Mouse (Mus musculus) ES-E14 (cell line): Measurements from ENCODE around the gene Bcas2. TPM values are rescaled to one million over a fixed set of nuclear protein-coding genes. Genes with fewer than 3 reads are reported as not detected.
"Not testable (repeated sequence)": the region's sequence is repeated elsewhere in the genome, so short reads cannot be mapped to it uniquely, and the experiment has no call there.

Experiments used
- DNase-seq: peaks from one replicate; pipeline ENCODE4 v3.0.0-alpha.2; 2013; ENCODE audit warnings: low read depth, low spot score
- H3K27ac ChIP-seq: 2 replicates; pipeline ENCODE4 v1.5.1; 2012; ENCODE audit warnings: low read depth, mild to moderate bottlenecking, low read length, moderate library complexity, mixed read lengths; ENCODE audit not compliant: poor library complexity, insufficient read depth, severe bottlenecking
- H3K36me3 ChIP-seq: 2 replicates; pipeline ENCODE4 v1.6.1; 2012; ENCODE audit warnings: mild to moderate bottlenecking, low read length, moderate library complexity, mixed read lengths; ENCODE audit not compliant: control insufficient read depth, poor library complexity, insufficient read depth, severe bottlenecking
- H3K4me1 ChIP-seq, 2 experiments: fragments of 150-350 bp in 1 of 2; sonication (generic) in 1 of 2; 2 replicates each; pipeline ENCODE4 v1.6.1; 2012; ENCODE audit warnings: low read length in 2 of 2, mild to moderate bottlenecking in 1 of 2, mixed read lengths in 1 of 2; ENCODE audit not compliant: control insufficient read depth in 2 of 2, insufficient read depth in 2 of 2, poor library complexity in 1 of 2
- H3K4me3 ChIP-seq, 2 experiments: fragments of 150-350 bp in 1 of 2; sonication (generic) in 1 of 2; 2 replicates each; pipeline ENCODE4 v1.5.1; 2012; ENCODE audit warnings: low read length in 2 of 2, low read depth in 1 of 2, mild to moderate bottlenecking in 1 of 2, mixed read lengths in 1 of 2; ENCODE audit not compliant: insufficient read depth in 1 of 2, poor library complexity in 1 of 2, severe bottlenecking in 1 of 2
- H3K9ac ChIP-seq: 2 replicates; pipeline ENCODE4 v1.6.1; 2012; ENCODE audit warnings: low read depth, mild to moderate bottlenecking, low read length, mixed read lengths; ENCODE audit not compliant: poor library complexity, insufficient read depth, severe bottlenecking
- H3K9me3 ChIP-seq: fragments of 150-350 bp; sonication (generic); 2 replicates; pipeline ENCODE4 v1.6.1; 2012; ENCODE audit warnings: low read depth, mild to moderate bottlenecking, low read length; ENCODE audit not compliant: control insufficient read depth, insufficient read depth
- CHD2 ChIP-seq: IDR thresholded peaks from 2 replicates; pipeline ENCODE4 v1.6.1; 2014; ENCODE audit warnings: mild to moderate bottlenecking, low read depth, low read length, inconsistent platforms
- HCFC1 ChIP-seq: IDR thresholded peaks from 2 replicates; pipeline ENCODE4 v1.6.1; 2012; ENCODE audit warnings: low read length, inconsistent platforms, borderline replicate concordance; ENCODE audit not compliant: insufficient read depth
- MAFK ChIP-seq: IDR thresholded peaks from 2 replicates; pipeline ENCODE4 v1.6.1; 2014; ENCODE audit warnings: mild to moderate bottlenecking, low read depth, low read length, inconsistent platforms; ENCODE audit not compliant: insufficient read depth
- ZC3H11A ChIP-seq: IDR thresholded peaks from 2 replicates; pipeline ENCODE4 v1.6.1; 2012; ENCODE audit warnings: low read depth, mild to moderate bottlenecking, inconsistent platforms, low read length, borderline replicate concordance
- ZNF384 ChIP-seq: IDR thresholded peaks from 2 replicates; pipeline ENCODE4 v1.6.1; 2012; ENCODE audit warnings: low read depth, low read length, inconsistent platforms
- in situ Hi-C, 2 experiments: fragments of 600-800 bp; cut with MboI; formaldehyde crosslinking; loops; one replicate each; pipeline ENCODE4 v1.15.1; 2025; ENCODE audit warnings: low sequenced_read_pairs in 2 of 2, inconsistent platforms in 1 of 2; ENCODE audit not compliant: unreplicated experiment in 2 of 2
- total RNA-seq: library from RNA; depleted of rRNA; stranded (reverse); fragments of 300-350 nt; gene quantifications from 2 replicates; pipeline ENCODE4 v1.2.3, GENCODE M21; 2012

The Bcas2 gene
- total RNA-seq, 1 experiment, result 102 TPM

GRCm38 (mm10) chr3:103176740-103177139, 5.3 kb downstream of the Bcas2 start:
- H3K36me3 ChIP-seq, result peaks cover 35% of the 10 kb centered on the region
- TF ChIP-seq CHD2, result no peak
- TF ChIP-seq MAFK, result no peak
- no peak for TF ChIP-seq HCFC1
- no peak for TF ChIP-seq ZC3H11A
- TF ChIP-seq ZNF384, result no peak
- in situ Hi-C loops, result no loop called here
- H3K9me3 ChIP-seq, result no peaks in the 10 kb centered on the region
- no peak overlapping the region for H3K4me3 ChIP-seq
- no peak overlapping the region for H3K9ac ChIP-seq
- no peak overlapping the region for H3K27ac ChIP-seq
- H3K4me1 ChIP-seq, result peaks cover 0 to 2% of the 10 kb centered on the region in 2 experiments; a peak in 1 of 4 replicates
- DNase-seq, result no peak

- no peak overlapping the region for H3K9ac ChIP-seq
- DNase-seq, result no peak
Measured at GRCm38 (mm10) chr3:103179527-103179926, 8.1 kb downstream of the Bcas2 start.

GRCm38 (mm10) chr3:103181171-103181570, 9.7 kb downstream of the Bcas2 start:
- in situ Hi-C loops, result loop anchor here in 1 of 2 experiments (10.0 kb wide), 1 partner anchor 204 kb away; no protein-coding TSS in a partner anchor
- Histone ChIP-seq H3K9ac (no peak overlapping the region), H3K27ac (no peak overlapping the region), H3K4me1 (no peaks in the 10 kb centered on the region), H3K36me3 (peaks cover 17% of the 10 kb centered on the region), H3K4me3 (no peak overlapping the region), H3K9me3 (no peaks in the 10 kb centered on the region)
- TF ChIP-seq CHD2, result no peak
- TF ChIP-seq ZC3H11A, result peak; percentile 30; the same call in 1 of the 2 replicates
- DNase-seq, result no peak

More at GRCm38 (mm10) chr3:103179527-103179926, 8.1 kb downstream of the Bcas2 start:
- Histone ChIP-seq H3K27ac (no peak overlapping the region), H3K9me3 (no peaks in the 10 kb centered on the region), H3K36me3 (peaks cover 27% of the 10 kb centered on the region), H3K4me3 (no peak overlapping the region), H3K4me1 (no peaks in the 10 kb centered on the region)
- in situ Hi-C loops, result no loop called here
- no peak for TF ChIP-seq ZNF384
- no peak for TF ChIP-seq HCFC1
- TF ChIP-seq ZC3H11A, result no peak
- no peak for TF ChIP-seq CHD2
- no peak for TF ChIP-seq MAFK

GRCm38 (mm10) chr3:103182821-103183220, 11.4 kb downstream of the Bcas2 start:
- no peaks in the 10 kb centered on the region for H3K9me3 ChIP-seq
- H3K9ac ChIP-seq, result peak overlapping the region; percentile 17
- H3K27ac ChIP-seq, result no peak overlapping the region
- H3K4me3 ChIP-seq, result peak overlapping the region; percentile 11 to 41; a peak in 3 of 4 replicates
- in situ Hi-C loops, result loop anchor here in 1 of 2 experiments (10.0 kb wide), 1 partner anchor 202 kb away; no protein-coding TSS in a partner anchor
- no peaks in the 10 kb centered on the region for H3K4me1 ChIP-seq
- no peak for DNase-seq
- peaks cover 5% of the 10 kb centered on the region; the same call in 1 of the 2 replicates for H3K36me3 ChIP-seq
- no peak for TF ChIP-seq ZC3H11A
- TF ChIP-seq CHD2, result no peak
- no peak for TF ChIP-seq ZNF384
- no peak for TF ChIP-seq HCFC1
- TF ChIP-seq MAFK, result no peak

- H3K36me3 ChIP-seq, result not testable (repeated sequence)
Measured at GRCm38 (mm10) chr3:103184467-103184866, 13.0 kb downstream of the Bcas2 start.

More at GRCm38 (mm10) chr3:103184467-103184866, 13.0 kb downstream of the Bcas2 start:
- in situ Hi-C loops, result loop anchor here in 1 of 2 experiments (10.0 kb wide), 1 partner anchor 200 kb away; no protein-coding TSS in a partner anchor
- H3K9ac ChIP-seq, H3K9me3 ChIP-seq, H3K27ac ChIP-seq, H3K4me3 ChIP-seq, DNase-seq, H3K4me1 ChIP-seq: not testable (repeated sequence)
